Comparison of ENCODE assay signal across 21 mouse cellular contexts in genomic region chr16:46406844-46407639, GRCm38 (mm10).
DNase-seq lines count a peak whose midpoint lies in the region; ATAC-seq and TF ChIP-seq lines count a peak whose summit lies in the region.
"Had no signal": no experiment of that assay in that cellular context is flagged by ENCODE, and none has a peak within 500 bp of the region (broad histone marks: within the 10 kb centered on the region; RNA-seq: fewer than 3 reads in every experiment).

No protein-coding gene starts in this region.

- no peak overlapping the region for H3K4me2 ChIP-seq in kidney, embryonic 16.5 days (replicated peaks; ENCODE audit: low read depth, low read length)
- H3K4me2 ChIP-seq in limb, embryonic 11.5 days (ENCODE audit: low read depth, severe bottlenecking), result no peak overlapping the region
- H3K4me2 ChIP-seq: embryonic facial prominence, embryonic 15.5 days; heart, embryonic 12.5 days; hindbrain, embryonic 14.5 days had no signal

- H3K27me3 ChIP-seq in kidney, adult 2 months (replicated peaks; ENCODE audit: control insufficient read depth, insufficient read depth, low read length), result no peaks in the 10 kb centered on the region
- H3K27me3 ChIP-seq in kidney, embryonic 16.5 days (ENCODE audit: insufficient read depth, low read length), result no peaks in the 10 kb centered on the region
- no peaks in the 10 kb centered on the region for H3K27me3 ChIP-seq in limb, embryonic 11.5 days (ENCODE audit: control insufficient read depth, insufficient read depth, low read length)
- H3K27me3 ChIP-seq in limb, embryonic 10.5 days (ENCODE audit: low read depth, poor library complexity, severe bottlenecking), result no peaks in the 10 kb centered on the region
- H3K27me3 ChIP-seq: embryonic facial prominence, embryonic 15.5 days; heart, embryonic 12.5 days had no signal

- peak; percentile 59 for DNase-seq in kidney, adult 2 months
- DNase-seq in limb, embryonic 11.5 days (ENCODE audit: low spot score), result peak; percentile 16
- no peak for DNase-seq in limb, embryonic 10.5 days (ENCODE audit: low spot score)
- peak; percentile 26 to 45 for DNase-seq in kidney, postnatal 25 days
- DNase-seq in adrenal gland, adult 18-20 months (ENCODE audit: low spot score in 2 of 2), result no peak
- DNase-seq: adrenal gland, adult 8-10 months; adrenal gland, postnatal 36 days; cerebellum, adult 2 months; cerebellum, postnatal 14 days; embryo, embryonic 11 days; gastrocnemius, postnatal 14 days; heart, adult 2 months had no signal

- no peaks in the 10 kb centered on the region for H3K9me3 ChIP-seq in kidney, embryonic 16.5 days (ENCODE audit: low read length)
- H3K9me3 ChIP-seq in limb, embryonic 11.5 days (ENCODE audit: control insufficient read depth, low read length), result no peaks in the 10 kb centered on the region
- no peaks in the 10 kb centered on the region for H3K9me3 ChIP-seq in limb, embryonic 10.5 days (replicated peaks)
- H3K9me3 ChIP-seq: embryonic facial prominence, embryonic 15.5 days; forebrain, embryonic 10.5 days; heart, embryonic 12.5 days; hindbrain, embryonic 10.5 days had no signal

- no peak for TF ChIP-seq CTCF in kidney, adult 2 months (conservative IDR thresholded peaks at IDR 0.05; ENCODE audit: insufficient read depth, insufficient read length, low read depth, low read length)

- WGBS in kidney, adult 2 months, result 60% methylated on average over 7 of the region's 7 CpGs
- 86% methylated on average over 7 of the region's 7 CpGs for WGBS in kidney, embryonic 16.5 days
- WGBS in limb, embryonic 11.5 days, result 87% methylated on average over 7 of the region's 7 CpGs
- 91% methylated on average over 7 of the region's 7 CpGs for WGBS in limb, embryonic 10.5 days

- H3K4me3 ChIP-seq in kidney, adult 2 months (ENCODE audit: insufficient read depth, low read depth, low read length), result no peak overlapping the region
- H3K4me3 ChIP-seq in kidney, embryonic 16.5 days (ENCODE audit: low read length), result no peak overlapping the region
- no peak overlapping the region for H3K4me3 ChIP-seq in limb, embryonic 11.5 days (ENCODE audit: low read depth, low read length)
- no peak overlapping the region for H3K4me3 ChIP-seq in limb, embryonic 10.5 days
- H3K4me3 ChIP-seq: embryonic facial prominence, embryonic 15.5 days; erythroblast, embryonic 14.5 days; forebrain, embryonic 10.5 days; heart, adult 2 months; heart, embryonic 12.5 days; hindbrain, embryonic 10.5 days had no signal

- H3K4me1 ChIP-seq in kidney, adult 2 months (ENCODE audit: control insufficient read depth, insufficient read depth, low read length), result peaks cover 9% of the 10 kb centered on the region; the same call in 1 of the 2 replicates
- H3K4me1 ChIP-seq in kidney, embryonic 16.5 days (ENCODE audit: insufficient read depth, low read length), result no peaks in the 10 kb centered on the region
- H3K4me1 ChIP-seq in limb, embryonic 11.5 days (ENCODE audit: control insufficient read depth, insufficient read depth, low read length), result no peaks in the 10 kb centered on the region
- no peaks in the 10 kb centered on the region for H3K4me1 ChIP-seq in limb, embryonic 10.5 days
- H3K4me1 ChIP-seq: embryonic facial prominence, embryonic 15.5 days; hindbrain, embryonic 10.5 days had no signal

- TF ChIP-seq POLR2A in kidney, adult 2 months (IDR thresholded peaks at IDR 0.05; ENCODE audit: low read depth, low read length), result no peak

- ATAC-seq in kidney, embryonic 16.5 days (ENCODE audit: low FRiP score, low TSS enrichment), result no peak
- ATAC-seq in limb, embryonic 11.5 days (ENCODE audit: insufficient number of reproducible peaks, low FRiP score, low TSS enrichment, low read depth), result no peak
- ATAC-seq in frontal cortex, adult (ENCODE audit: low TSS enrichment), result no peak
- ATAC-seq: forebrain, embryonic 16.5 days had no signal

- H3K9ac ChIP-seq in kidney, embryonic 16.5 days (replicated peaks; ENCODE audit: low read length), result no peak overlapping the region
- H3K9ac ChIP-seq in limb, embryonic 11.5 days (ENCODE audit: low read length), result no peak overlapping the region
- H3K9ac ChIP-seq: embryonic facial prominence, embryonic 15.5 days; heart, embryonic 12.5 days; hindbrain, embryonic 14.5 days had no signal

- no peaks in the 10 kb centered on the region for H3K36me3 ChIP-seq in kidney, adult 2 months (ENCODE audit: control insufficient read depth, insufficient read depth, low read length)
- H3K36me3 ChIP-seq in kidney, embryonic 16.5 days (ENCODE audit: insufficient read depth, low read length), result no peaks in the 10 kb centered on the region
- no peaks in the 10 kb centered on the region; the same call in 1 of the 2 replicates for H3K36me3 ChIP-seq in limb, embryonic 11.5 days (ENCODE audit: control insufficient read depth, insufficient read depth, low read length)
- H3K36me3 ChIP-seq in limb, embryonic 10.5 days, result no peaks in the 10 kb centered on the region
- H3K36me3 ChIP-seq: embryonic facial prominence, embryonic 15.5 days had no signal

- H3K27ac ChIP-seq in kidney, adult 2 months (ENCODE audit: insufficient read depth, low read depth, low read length), result peak overlapping the region; percentile 97
- no peak overlapping the region for H3K27ac ChIP-seq in kidney, embryonic 16.5 days (ENCODE audit: low read length)
- no peak overlapping the region for H3K27ac ChIP-seq in limb, embryonic 11.5 days (replicated peaks; ENCODE audit: low read depth, low read length)
- H3K27ac ChIP-seq in limb, embryonic 10.5 days, result no peak overlapping the region
- H3K27ac ChIP-seq: embryonic facial prominence, embryonic 15.5 days; forebrain, embryonic 10.5 days; heart, adult 2 months; hindbrain, embryonic 10.5 days; hindbrain, embryonic 14.5 days had no signal

Comparison
In these comparisons a context has a peak if more than half of its experiments do, and no peak if none do; other contexts are left out.
1. DNase-seq: peak in kidney, adult 2 months (single experiment), limb, embryonic 11.5 days (single experiment) and kidney, postnatal 25 days (2 of 2); none in limb, embryonic 10.5 days (single experiment) and adrenal gland, adult 18-20 months (0 of 2).